24 mouse cellular contexts compared by ENCODE assay signal in genomic region chr11:41340383-41340782, GRCm38 (mm10).
"Had no signal": no experiment of that assay in that cellular context is flagged by ENCODE, and none has a peak within 500 bp of the region (broad histone marks: within the 10 kb centered on the region; RNA-seq: fewer than 3 reads in every experiment).

No protein-coding gene starts in this region.

- H3K9me3 ChIP-seq: heart, embryonic 12.5 days; heart, embryonic 15.5 days; intestine, embryonic 15.5 days; kidney, embryonic 15.5 days; limb, embryonic 10.5 days; limb, embryonic 12.5 days had no signal

- H3K9ac ChIP-seq: heart, embryonic 12.5 days; heart, embryonic 15.5 days; hindbrain, embryonic 14.5 days; intestine, embryonic 15.5 days; kidney, embryonic 15.5 days; limb, embryonic 12.5 days; liver, embryonic 14.5 days had no signal

- H3K27me3 ChIP-seq: heart, embryonic 12.5 days; heart, embryonic 15.5 days; intestine, embryonic 15.5 days; kidney, embryonic 15.5 days; limb, embryonic 12.5 days had no signal

- ATAC-seq: hindbrain, embryonic 16.5 days; inflammation-experienced regulatory T-cells, adult 6 months; intestine, embryonic 15.5 days had no signal

- DNase-seq: gastrocnemius, postnatal 14 days; gastrocnemius, postnatal 36 days; heart, adult 11 months; heart, adult 2 months; heart, postnatal 14 days; heart, postnatal 36 days; kidney, adult 18-20 months; kidney, adult 8-10 months; kidney, postnatal 14 days; kidney, postnatal 36 days; liver had no signal

- H3K4me3 ChIP-seq: heart, adult 2 months; heart, embryonic 12.5 days; heart, embryonic 15.5 days; intestine, embryonic 15.5 days; kidney, embryonic 15.5 days; left cerebral cortex, adult 2 months; limb, embryonic 10.5 days; limb, embryonic 12.5 days had no signal

- H3K27ac ChIP-seq: heart, adult 2 months; heart, embryonic 15.5 days; hindbrain, embryonic 14.5 days; intestine, embryonic 15.5 days; kidney, embryonic 15.5 days; kidney, postnatal 0 days; left cerebral cortex, adult 2 months; limb, embryonic 10.5 days; limb, embryonic 12.5 days; liver, embryonic 14.5 days had no signal

- H3K36me3 ChIP-seq: heart, embryonic 12.5 days; heart, embryonic 15.5 days; intestine, embryonic 15.5 days; kidney, embryonic 15.5 days; limb, embryonic 10.5 days; limb, embryonic 12.5 days had no signal

- H3K4me1 ChIP-seq: heart, embryonic 12.5 days; heart, embryonic 15.5 days; intestine, embryonic 15.5 days; kidney, embryonic 15.5 days; limb, embryonic 10.5 days; limb, embryonic 12.5 days had no signal

- H3K4me2 ChIP-seq: heart, embryonic 12.5 days; heart, embryonic 15.5 days; hindbrain, embryonic 14.5 days; intestine, embryonic 15.5 days; kidney, embryonic 15.5 days; limb, embryonic 12.5 days; liver, embryonic 11.5 days had no signal
